Mouse (Mus musculus): ENCODE data around the gene Ckap2l.

DNA sequence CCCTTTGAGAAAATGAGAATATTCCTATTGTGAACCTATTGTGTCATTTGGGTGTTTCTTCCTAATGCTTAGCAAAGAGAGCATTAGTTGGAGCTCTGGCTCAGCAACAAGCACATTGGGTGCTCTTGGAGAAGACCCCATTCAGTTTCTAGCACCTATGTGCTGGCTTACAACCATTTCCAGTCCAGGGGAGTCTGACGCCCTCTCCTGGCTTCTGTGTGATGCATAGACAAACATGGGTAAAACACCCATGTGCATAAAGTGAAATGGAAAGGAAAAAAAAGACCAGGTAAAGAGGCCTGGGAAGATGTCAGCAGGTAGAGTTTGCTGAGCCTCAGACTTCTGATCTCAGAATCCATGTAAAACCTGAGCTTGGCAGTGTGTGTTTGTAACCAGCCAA, 63.8 kb downstream of the Ckap2l start:
- no peak for TF ChIP-seq EP300 (IDR thresholded peaks at IDR 0.05; ENCODE audit: insufficient read depth, low read depth, low read length)
- no peak for TF ChIP-seq POLR2A (IDR thresholded peaks at IDR 0.05; ENCODE audit: insufficient read depth, low read length)
